Mouse (Mus musculus): Measurements from ENCODE around the gene Srrm4.

DNA sequence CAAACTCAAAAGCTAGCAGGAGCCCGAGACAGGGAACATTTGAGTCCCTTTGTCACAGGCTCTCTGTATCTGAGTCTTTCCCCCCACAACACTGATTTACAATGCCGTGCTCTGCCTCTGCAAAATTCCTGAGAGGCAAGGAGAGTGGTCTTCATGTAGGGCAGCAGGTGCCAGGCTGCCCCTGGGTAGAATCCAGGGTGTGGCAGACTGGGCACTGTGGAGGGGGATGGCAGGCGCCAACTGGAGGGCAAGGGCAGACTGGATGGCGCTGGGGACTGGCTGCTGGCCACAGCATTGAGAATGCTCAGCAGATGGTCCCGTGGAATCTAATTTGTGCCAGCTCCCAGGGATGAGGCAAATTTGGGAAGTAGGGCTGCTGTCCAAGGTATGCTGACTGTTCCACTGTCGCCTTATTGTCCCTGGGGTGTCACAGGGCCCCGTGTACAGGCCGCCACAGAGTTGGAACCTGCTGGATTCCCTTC lies 148.1 kb downstream of the Srrm4 start:
- TF ChIP-seq CTCF (IDR thresholded peaks at IDR 0.05; ENCODE audit: extremely low read depth, insufficient read depth, insufficient read length, insufficient replicate concordance) (no peak), POLR2A (IDR thresholded peaks at IDR 0.05; ENCODE audit: low read depth, low read length) (no peak)
